Mouse (Mus musculus): ENCODE measurements around the gene Dnaja3.
A peak's percentile ranks its signal among the peaks of the same experiment; 100 is the strongest.

DNA sequence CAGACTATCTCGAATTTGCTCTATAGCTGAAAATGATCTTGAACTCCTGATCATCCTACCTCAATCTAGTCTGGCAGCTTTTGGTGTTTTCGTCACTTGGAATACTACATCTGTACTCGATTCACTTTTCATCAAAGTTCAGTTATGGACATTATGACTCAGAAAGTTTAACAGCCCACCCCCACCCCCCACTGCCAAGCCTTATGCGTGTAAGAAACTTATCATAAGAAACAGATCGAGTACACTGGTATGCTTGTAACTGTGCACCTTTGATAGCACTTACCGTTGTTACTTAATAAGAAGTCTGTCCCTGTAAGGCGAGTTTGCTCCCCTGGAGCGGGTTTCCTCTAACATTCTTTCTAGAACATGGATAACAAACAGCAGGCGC lies 43.4 kb downstream of the Dnaja3 start:
- TF ChIP-seq CTCF (IDR thresholded peaks at IDR 0.05; ENCODE audit: low read depth) = no peak
- TF ChIP-seq EP300 (IDR thresholded peaks at IDR 0.05; ENCODE audit: low read depth) = peak; percentile 61; the same call in 1 of the 2 replicates
